Mouse (Mus musculus): ENCODE measurements at regions not wholly inside any gene's neighbourhood (a gene's known extent, or its start where the extent isn't known, plus 50 kb on each side); places are given as distances from the start of the nearest gene placed in this dataset.

GRCm38 (mm10) chrX:161487691-161488090 lies 200.4 kb downstream of the Gm15262 start:
- intact Hi-C loops (cut with DNase I), result no loop called here

GRCm38 (mm10) chrX:161511341-161511740 lies 205.5 kb upstream of the Rai2 start:
- intact Hi-C loops (cut with DNase I), result no loop called here
- no peak for DNase-seq (ENCODE audit: low spot score)

More at GRCm38 (mm10) chrX:161487691-161488090, 200.4 kb downstream of the Gm15262 start:
- DNase-seq (ENCODE audit: low spot score), result peak; percentile 33

DNA sequence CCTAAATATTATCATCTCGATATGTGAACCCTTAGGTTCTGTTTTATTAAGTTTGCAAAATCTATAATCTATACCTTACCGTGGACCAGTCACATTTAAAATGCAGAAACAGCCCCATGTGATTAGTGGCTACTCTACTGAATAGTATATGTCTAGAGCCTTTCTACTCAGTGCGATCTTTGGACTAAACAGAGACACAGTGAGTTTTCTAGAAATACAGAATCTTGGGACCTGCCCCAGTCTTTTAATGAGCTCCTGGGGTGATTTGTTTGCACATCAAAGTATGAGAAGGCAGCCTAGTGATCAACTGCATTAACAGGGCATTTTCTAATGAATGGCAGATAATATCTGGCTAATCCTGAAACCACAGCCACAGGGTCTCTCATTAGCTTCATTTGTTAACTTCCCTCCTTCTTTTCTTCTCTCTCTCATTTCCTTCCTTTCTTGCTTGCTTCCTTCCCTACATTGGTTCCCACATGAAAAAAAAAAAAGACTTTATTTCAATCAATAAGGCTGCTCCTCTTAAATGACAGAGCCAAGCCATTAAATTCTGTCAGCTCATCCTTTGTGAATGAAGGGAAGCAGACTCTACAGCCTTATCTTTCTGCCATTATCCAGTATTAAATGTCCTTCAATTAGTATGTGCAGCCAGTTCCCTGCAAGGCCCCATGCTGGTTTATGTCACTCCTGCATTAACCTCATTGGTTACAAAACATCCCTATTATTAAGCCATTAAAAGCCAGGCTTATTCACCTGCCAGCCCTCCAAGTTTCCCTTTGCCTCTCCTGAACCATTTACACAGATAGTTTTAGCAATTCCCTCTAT lies 193.2 kb upstream of the Rai2 start:
- intact Hi-C loops (cut with DNase I), result no loop called here

GRCm38 (mm10) chrX:161524257-161524646 lies 192.6 kb upstream of the Rai2 start:
- no peak for DNase-seq (ENCODE audit: low spot score)
- intact Hi-C loops (cut with DNase I), result no loop called here

More for the DNA sequence above, 193.2 kb upstream of the Rai2 start:
- no peak for DNase-seq (ENCODE audit: low spot score)

DNA sequence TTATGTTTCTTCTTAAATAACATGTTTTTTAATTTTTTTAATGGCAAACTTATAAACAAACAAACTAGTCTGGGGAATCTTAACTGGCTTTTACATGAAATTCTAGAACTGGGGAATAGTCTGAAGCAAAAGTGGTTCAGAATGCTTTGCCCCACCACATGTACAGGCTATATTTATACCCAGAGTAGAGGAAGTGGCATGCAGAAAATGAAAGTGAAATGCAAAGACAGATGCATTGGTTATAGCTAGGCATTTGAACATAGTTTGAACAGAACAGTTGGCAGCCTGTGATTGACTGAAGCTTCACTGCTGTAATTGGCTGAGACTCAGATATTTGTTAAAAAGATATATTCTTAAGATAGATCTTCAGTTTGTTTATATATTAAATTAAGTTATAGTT lies 179.6 kb upstream of the Rai2 start:
- DNase-seq (ENCODE audit: low spot score), result no peak
- intact Hi-C loops (cut with DNase I), result no loop called here

- intact Hi-C loops (cut with DNase I), result no loop called here
- DNase-seq (ENCODE audit: low spot score), result no peak
These were observed 160.0 kb upstream of the Rai2 start for GRCm38 (mm10) chrX:161556896-161557295.

GRCm38 (mm10) chrX:161558511-161558910 lies 158.4 kb upstream of the Rai2 start:
- intact Hi-C loops (cut with DNase I), result no loop called here
- no peak for DNase-seq (ENCODE audit: low spot score)

- DNase-seq (ENCODE audit: low spot score), result no peak
- intact Hi-C loops (cut with DNase I), result no loop called here
These were observed 150.4 kb upstream of the Rai2 start for GRCm38 (mm10) chrX:161566435-161566834.

- intact Hi-C loops (cut with DNase I), result loop anchor here (10.0 kb wide), 1 partner anchor 203 kb away; no protein-coding TSS in a partner anchor
These were observed 134.7 kb upstream of the Rai2 start for GRCm38 (mm10) chrX:161582019-161582659.

DNA sequence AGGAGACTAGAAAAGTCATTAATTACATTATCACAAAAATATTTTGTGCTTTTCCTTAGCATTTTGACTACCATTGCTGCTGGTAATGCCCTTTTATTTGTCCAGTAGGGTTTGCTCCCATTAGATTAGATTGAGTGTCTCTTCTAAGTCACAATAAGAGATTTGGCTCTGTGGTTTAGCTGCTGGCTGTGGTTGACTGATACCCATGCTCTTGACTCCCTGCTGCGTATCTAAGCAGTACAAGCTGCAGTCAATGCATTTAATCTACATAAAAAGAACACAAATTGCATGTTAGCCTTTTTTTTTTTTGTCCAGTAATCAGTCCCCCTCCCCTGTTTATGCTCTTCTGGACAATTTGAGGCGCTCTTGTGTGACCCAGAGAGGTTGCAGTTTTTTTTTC lies 133.0 kb upstream of the Rai2 start:
- intact Hi-C loops (cut with DNase I), result loop anchor here (10.0 kb wide), 1 partner anchor 201 kb away; no protein-coding TSS in a partner anchor

More at GRCm38 (mm10) chrX:161582019-161582659, 134.7 kb upstream of the Rai2 start:
- no peak for DNase-seq (ENCODE audit: low spot score)

DNA sequence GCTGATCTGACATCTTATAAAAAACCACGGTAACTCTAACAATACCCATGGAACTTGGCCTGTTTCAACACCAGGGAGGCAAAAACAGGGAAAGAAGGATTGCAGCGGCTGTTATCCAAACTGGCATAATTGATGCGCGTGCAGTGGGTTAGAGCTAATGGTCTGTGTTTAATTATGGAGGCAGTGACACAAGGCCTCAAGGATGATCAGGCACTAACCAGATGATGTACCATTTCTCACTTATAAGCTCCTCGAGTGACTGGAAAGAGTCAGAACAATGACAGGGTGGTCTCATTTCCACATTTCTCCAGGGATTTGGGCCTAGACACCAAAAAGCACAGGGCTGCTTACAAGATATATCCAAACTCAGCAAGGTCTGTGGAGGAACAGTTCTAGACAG lies 83.0 kb upstream of the Rai2 start:
- DNase-seq (ENCODE audit: low spot score), result no peak
- intact Hi-C loops (cut with DNase I), result no loop called here

More for the DNA sequence above, 133.0 kb upstream of the Rai2 start:
- no peak for DNase-seq (ENCODE audit: low spot score)

DNA sequence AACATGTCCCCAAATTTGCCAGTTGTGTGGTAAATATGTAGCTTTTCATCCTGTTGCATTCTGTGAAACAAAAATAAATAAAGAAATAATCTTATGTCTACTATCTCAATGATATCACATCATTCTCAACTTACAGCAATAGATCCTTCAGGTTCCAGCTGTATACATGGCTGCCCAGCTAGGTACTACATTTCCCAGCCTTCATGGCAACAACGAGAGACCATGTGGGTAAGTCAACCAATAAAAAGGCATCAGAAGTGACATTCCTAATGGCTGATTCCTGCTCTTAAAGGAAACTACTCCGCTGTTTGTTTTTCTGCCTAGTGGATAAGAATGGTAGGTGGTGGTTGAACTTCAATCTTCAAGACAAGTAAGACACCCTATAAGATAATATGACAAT lies 82.5 kb upstream of the Rai2 start:
- intact Hi-C loops (cut with DNase I), result no loop called here
- no peak for DNase-seq (ENCODE audit: low spot score)

- intact Hi-C loops (cut with DNase I), result no loop called here
- DNase-seq (ENCODE audit: low spot score), result no peak
These were observed 81.2 kb upstream of the Rai2 start for GRCm38 (mm10) chrX:161635678-161636077.

DNA sequence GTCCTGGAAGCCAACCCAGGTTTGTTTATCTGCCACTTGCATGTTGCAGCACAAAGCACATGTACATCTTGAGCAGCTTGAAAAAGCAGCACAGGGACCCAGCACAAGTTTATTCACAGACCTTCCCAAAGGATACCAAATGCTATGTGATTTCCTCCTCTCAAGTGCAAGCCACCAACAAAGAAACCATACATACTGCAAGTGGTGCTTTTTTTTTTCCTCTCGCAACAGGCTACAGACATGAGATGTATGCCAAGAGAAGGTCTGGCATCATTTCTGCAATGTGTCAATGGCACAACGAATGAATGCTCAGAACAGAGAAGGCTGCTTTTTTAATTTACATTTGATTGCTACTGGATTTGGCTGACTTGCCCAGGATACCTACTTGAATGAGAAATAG lies 63.8 kb upstream of the Rai2 start:
- DNase-seq (ENCODE audit: low spot score), result no peak
- intact Hi-C loops (cut with DNase I), result no loop called here

DNA sequence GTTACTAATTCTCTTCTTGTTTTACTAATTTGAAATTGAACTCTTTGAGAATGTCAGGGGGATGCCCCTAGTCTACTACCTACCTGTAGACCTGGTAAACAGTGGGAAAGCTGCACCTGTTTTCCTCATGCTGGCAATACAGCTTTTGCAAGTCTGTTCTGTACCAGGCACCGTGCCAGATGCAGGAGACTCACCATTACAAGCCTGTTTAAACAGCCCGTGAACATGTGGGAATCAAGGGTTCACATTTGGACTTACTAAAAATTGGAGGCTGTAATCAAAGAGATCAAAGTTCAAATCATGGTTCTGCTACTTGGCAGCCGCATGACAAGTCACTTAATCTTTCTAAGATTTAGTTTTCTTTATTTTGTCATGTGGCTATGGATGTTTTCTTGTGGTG lies 56.8 kb upstream of the Rai2 start:
- no peak for DNase-seq (ENCODE audit: low spot score)
- intact Hi-C loops (cut with DNase I), result no loop called here

GRCm38 (mm10) chrX:161661936-161662335 lies 54.9 kb upstream of the Rai2 start:
- intact Hi-C loops (cut with DNase I), result no loop called here

More at GRCm38 (mm10) chrX:161661936-161662335, 54.9 kb upstream of the Rai2 start:
- DNase-seq (ENCODE audit: low spot score), result no peak

Data from heart, postnatal 25 days (tissue).